Mouse (Mus musculus) neural tube, embryonic 11.5 days (tissue): ENCODE data around the gene Actn4. TPM values are rescaled to one million over a fixed set of nuclear protein-coding genes. Genes with fewer than 3 reads are reported as not detected.
"Not testable (repeated sequence)": the region's sequence is repeated elsewhere in the genome, so short reads cannot be mapped to it uniquely, and the experiment has no call there.

Source experiments
- ATAC-seq: fragments of 200-750 bp; cut with Nextera tagmentation; 2 replicates; pipeline ENCODE4 v1.8.0; 2017; ENCODE audit warnings: moderate number of reproducible peaks, mild to moderate bottlenecking, moderate TSS enrichment, moderate library complexity; ENCODE audit not compliant: insufficient read depth, low FRiP score, low TSS enrichment
- DNase-seq: peaks from one replicate; pipeline ENCODE4 v3.0.0-alpha.2; 2015; ENCODE audit warnings: low spot score
- H3K27ac ChIP-seq: fragments of 300-500 bp; sonication (generic); 2 replicates; pipeline ENCODE4 v1.5.1; 2014; ENCODE audit warnings: low read depth, mild to moderate bottlenecking, low read length
- H3K27me3 ChIP-seq: fragments of 300-500 bp; sonication (generic); 2 replicates; pipeline ENCODE4 v1.6.1; 2014; ENCODE audit warnings: mild to moderate bottlenecking, low read length, mixed read lengths; ENCODE audit not compliant: control insufficient read depth, insufficient read depth
- H3K36me3 ChIP-seq: fragments of 300-500 bp; sonication (generic); 2 replicates; pipeline ENCODE4 v1.6.1; 2014; ENCODE audit warnings: mild to moderate bottlenecking, low read length, moderate library complexity, mixed read lengths; ENCODE audit not compliant: control insufficient read depth, insufficient read depth
- H3K4me1 ChIP-seq: fragments of 300-500 bp; sonication (generic); 2 replicates; pipeline ENCODE4 v1.6.1; 2014; ENCODE audit warnings: low read length, mixed read lengths; ENCODE audit not compliant: control insufficient read depth, insufficient read depth
- H3K4me2 ChIP-seq: fragments of 300-500 bp; sonication (generic); 2 replicates; pipeline ENCODE4 v1.6.1; 2014; ENCODE audit warnings: low read depth, mild to moderate bottlenecking, moderate library complexity
- H3K4me3 ChIP-seq: fragments of 300-500 bp; sonication (generic); 2 replicates; pipeline ENCODE4 v1.5.1; 2014; ENCODE audit warnings: low read depth, low read length
- H3K9ac ChIP-seq: fragments of 300-500 bp; sonication (generic); 2 replicates; pipeline ENCODE4 v1.6.1; 2014; ENCODE audit warnings: mild to moderate bottlenecking, low read length
- H3K9me3 ChIP-seq: fragments of 300-500 bp; sonication (generic); 2 replicates; pipeline ENCODE4 v1.6.1; 2016; ENCODE audit warnings: low read length; ENCODE audit not compliant: control insufficient read depth
- WGBS: fragments of 180-500 bp; shearing (Covaris S2); extraction: QIAGEN DNeasy Blood & Tissue Kit; methylation state at CpG from one replicate; pipeline ENCODE4 v1.1.7; 2014; 5-methylcytosine and 5-hydroxymethylcytosine counted together
- polyA plus RNA-seq: library from polyadenylated mRNA; unstranded; fragments of >200 nt; fragmentation: Nextera tagmentation; extraction: Ambion mirVana; gene quantifications from 2 replicates; pipeline ENCODE4 v1.2.1, GENCODE M21; 2014

Gene Actn4
- polyA plus RNA-seq, 1 experiment from 2014 or later: 201 TPM

DNA sequence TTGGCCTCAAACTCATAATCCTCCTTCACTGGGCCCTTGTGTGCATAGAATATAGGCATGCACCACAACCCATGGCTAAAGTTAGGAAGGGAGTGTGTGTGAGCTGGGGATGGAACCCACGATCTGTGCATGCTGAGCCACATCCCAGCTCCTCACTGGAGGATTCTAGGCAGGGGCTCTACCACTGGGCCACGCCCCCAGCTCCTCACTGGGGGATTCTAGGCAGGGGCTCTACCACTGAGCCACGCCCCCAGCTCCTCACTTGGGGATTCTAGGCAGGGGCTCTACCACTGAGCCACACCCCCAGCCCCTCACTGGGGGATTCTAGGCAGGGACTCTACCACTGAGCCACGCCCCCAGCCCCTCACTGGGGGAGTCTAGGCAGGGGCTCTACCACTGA, 78.4 kb downstream of the Actn4 start:
- H3K4me3 ChIP-seq, H3K9me3 ChIP-seq, H3K4me1 ChIP-seq, DNase-seq, H3K4me2 ChIP-seq, ATAC-seq, H3K36me3 ChIP-seq, H3K9ac ChIP-seq, H3K27ac ChIP-seq: not testable (repeated sequence)
- H3K27me3 ChIP-seq: peaks cover 16% of the 10 kb centered on the region
- 87% methylated on average over 4 of the region's 4 CpGs for WGBS

DNA sequence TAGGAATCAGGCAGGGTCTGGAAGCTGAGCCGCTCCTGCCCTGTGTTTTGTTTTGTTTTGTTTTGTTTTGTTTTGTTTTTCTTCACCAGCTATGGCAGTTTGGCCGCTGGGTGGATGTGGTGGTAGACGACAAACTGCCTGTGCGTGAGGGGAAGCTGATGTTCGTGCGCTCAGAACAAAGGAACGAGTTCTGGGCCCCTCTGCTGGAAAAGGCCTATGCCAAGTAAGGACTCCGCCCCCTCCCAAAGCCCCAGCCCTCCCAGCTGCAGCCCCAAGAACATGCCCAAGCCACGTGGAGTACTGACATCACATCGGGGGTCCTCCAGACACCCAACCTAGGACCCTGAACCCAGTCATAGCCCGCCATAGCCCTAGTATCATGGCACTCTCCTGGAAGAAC, 79.1 kb downstream of the Actn4 start:
- Histone ChIP-seq H3K4me1 (no peaks in the 10 kb centered on the region), H3K9ac (no peak overlapping the region), H3K36me3 (no peaks in the 10 kb centered on the region), H3K27ac (no peak overlapping the region), H3K4me3 (no peak overlapping the region), H3K27me3 (peaks cover 9% of the 10 kb centered on the region), H3K4me2 (no peak overlapping the region), H3K9me3 (no peaks in the 10 kb centered on the region)
- WGBS: 81% methylated on average over 11 of the region's 11 CpGs
- ATAC-seq: no peak
- DNase-seq: no peak

DNA sequence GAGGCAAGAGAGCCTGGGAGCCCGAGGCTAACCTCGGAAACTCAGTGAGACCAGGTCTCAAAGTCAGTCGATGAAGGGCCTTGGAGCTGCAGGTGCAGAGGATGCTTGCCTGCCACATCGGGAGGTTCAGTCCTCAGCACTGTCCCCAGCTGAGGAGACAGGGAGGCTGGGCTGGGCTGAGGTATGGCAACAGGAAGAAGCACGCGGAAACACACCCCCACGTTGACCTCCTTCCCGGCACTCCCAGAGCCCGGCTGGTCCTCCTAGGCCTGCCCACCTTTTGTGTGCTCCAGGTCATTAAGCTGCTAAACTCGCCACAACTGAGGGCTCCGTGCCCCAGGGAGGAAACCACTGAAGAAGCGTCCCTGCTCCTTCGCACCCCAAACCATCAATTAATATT, 80.9 kb downstream of the Actn4 start, which contains the start of gene Capn12:
Gene Capn12, plus strand, starts transcription at position 224 of the 400 bp plus-strand sequence.
- ATAC-seq: no peak
- H3K27ac ChIP-seq: no peak within 1 kb of the TSS
- no peak within 1 kb of the TSS for H3K9ac ChIP-seq
- H3K4me2 ChIP-seq: no peak within 1 kb of the TSS
- H3K27me3 ChIP-seq: no peaks in the 10 kb centered on the region
- WGBS: 31% methylated on average over 13 of the region's 13 CpGs
- H3K4me3 ChIP-seq: no peak within 1 kb of the TSS
- H3K4me1 ChIP-seq: no peaks in the 10 kb centered on the region
- H3K36me3 ChIP-seq: no peaks in the 10 kb centered on the region
- no peaks in the 10 kb centered on the region for H3K9me3 ChIP-seq
- no peak for DNase-seq

DNA sequence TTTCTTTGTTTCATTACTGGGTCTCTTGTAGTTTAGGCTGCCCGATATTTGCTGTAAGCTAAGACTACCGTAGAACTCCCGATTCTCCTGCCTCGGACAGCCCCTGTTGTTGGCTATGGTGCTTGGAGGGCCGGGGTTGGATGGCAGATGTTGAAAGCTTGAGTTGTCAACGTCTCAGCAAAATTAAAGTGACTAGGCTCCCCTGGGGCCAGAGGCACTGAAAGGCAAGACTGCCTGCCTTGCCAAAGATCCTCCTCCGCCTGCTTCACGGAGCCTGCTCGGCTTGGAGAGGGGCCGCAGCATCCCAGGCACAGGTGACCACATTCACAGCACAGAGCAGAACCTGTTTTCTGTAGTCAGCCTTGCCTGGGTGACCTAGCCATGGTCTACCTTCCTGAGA, 81.6 kb downstream of the Actn4 start:
- Histone ChIP-seq H3K9me3 (no peaks in the 10 kb centered on the region), H3K27ac (no peak overlapping the region), H3K36me3 (no peaks in the 10 kb centered on the region), H3K4me1 (no peaks in the 10 kb centered on the region), H3K4me3 (no peak overlapping the region), H3K27me3 (no peaks in the 10 kb centered on the region), H3K4me2 (no peak overlapping the region), H3K9ac (no peak overlapping the region)
- DNase-seq (no peak), ATAC-seq (no peak)
- WGBS: 85% methylated on average over 10 of the region's 10 CpGs

DNA sequence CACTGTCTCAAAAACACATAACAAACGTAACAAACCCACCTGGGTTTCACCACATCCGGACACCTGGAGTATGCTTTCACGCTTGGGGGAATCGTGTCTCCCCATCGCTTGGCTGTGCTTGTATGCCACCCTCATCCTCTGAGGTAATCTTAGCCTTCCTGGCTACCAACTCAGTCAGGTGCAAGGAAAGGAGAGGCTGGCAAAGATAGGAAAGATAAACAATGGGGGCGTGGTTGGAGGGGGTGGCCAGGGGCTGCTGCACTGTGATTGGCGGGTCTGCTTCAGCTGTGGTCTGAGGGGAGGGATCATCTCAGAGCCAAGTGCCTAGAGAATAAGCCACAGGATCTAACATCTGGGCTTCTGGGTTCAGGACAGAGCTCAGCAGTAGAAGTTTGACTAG, 82.5 kb downstream of the Actn4 start:
- Histone ChIP-seq H3K4me3 (no peak overlapping the region), H3K4me1 (no peaks in the 10 kb centered on the region), H3K36me3 (no peaks in the 10 kb centered on the region), H3K27ac (no peak overlapping the region), H3K27me3 (no peaks in the 10 kb centered on the region), H3K9ac (no peak overlapping the region), H3K4me2 (no peak overlapping the region), H3K9me3 (no peaks in the 10 kb centered on the region)
- DNase-seq (no peak), ATAC-seq (no peak)
- 69% methylated on average over 7 of the region's 7 CpGs for WGBS

DNA sequence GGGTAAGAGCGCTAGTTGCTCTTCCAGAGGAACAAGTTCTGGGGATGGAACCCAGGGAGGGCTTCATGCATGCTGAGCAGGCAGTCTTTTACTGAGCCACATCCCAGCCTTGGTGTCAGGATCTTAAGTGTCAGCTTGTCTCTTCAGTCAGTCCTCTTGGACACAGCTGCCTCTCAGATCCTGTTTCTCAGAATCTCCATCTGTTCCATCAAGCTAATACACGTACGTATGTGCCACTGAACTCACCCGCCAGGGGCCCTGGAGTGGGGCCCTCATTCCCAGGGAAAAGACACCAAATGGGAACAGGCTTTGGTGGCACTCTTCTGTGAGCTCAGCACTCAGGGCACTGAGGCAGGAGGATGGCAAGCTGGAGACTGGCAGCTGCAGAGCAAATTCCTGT, 84.3 kb downstream of the Actn4 start:
- Histone ChIP-seq H3K4me2 (no peak overlapping the region), H3K27ac (no peak overlapping the region), H3K9ac (no peak overlapping the region), H3K36me3 (no peaks in the 10 kb centered on the region), H3K9me3 (no peaks in the 10 kb centered on the region), H3K4me3 (no peak overlapping the region), H3K27me3 (no peaks in the 10 kb centered on the region), H3K4me1 (no peaks in the 10 kb centered on the region)
- DNase-seq (no peak), ATAC-seq (no peak)
- 81% methylated on average over 4 of the region's 4 CpGs for WGBS

DNA sequence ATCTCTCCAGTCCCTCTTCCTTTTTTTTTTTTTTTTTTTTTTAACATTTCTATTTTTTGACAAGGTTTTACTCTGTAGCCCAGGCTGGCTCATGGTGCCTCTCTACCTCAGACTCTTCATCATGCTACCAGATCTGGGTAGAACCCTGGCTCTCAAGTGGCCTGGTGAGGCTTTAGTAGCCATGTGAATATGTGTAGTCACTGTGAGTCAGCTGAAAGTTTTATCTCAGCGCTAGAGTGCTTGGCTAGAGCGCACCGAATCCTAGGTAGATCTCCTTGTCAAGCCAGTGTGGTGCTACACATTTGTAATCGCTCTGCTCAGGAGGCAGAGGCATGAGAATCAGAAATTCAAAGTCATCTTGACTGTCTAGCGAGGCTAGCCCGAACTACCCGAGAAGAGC, 85.0 kb downstream of the Actn4 start:
- Histone ChIP-seq H3K36me3 (no peaks in the 10 kb centered on the region), H3K4me2 (no peak overlapping the region), H3K9me3 (no peaks in the 10 kb centered on the region), H3K9ac (no peak overlapping the region), H3K4me3 (no peak overlapping the region), H3K4me1 (no peaks in the 10 kb centered on the region), H3K27me3 (no peaks in the 10 kb centered on the region), H3K27ac (no peak overlapping the region)
- no peak for DNase-seq
- no peak for ATAC-seq
- 88% methylated on average over 7 of the region's 7 CpGs for WGBS

DNA sequence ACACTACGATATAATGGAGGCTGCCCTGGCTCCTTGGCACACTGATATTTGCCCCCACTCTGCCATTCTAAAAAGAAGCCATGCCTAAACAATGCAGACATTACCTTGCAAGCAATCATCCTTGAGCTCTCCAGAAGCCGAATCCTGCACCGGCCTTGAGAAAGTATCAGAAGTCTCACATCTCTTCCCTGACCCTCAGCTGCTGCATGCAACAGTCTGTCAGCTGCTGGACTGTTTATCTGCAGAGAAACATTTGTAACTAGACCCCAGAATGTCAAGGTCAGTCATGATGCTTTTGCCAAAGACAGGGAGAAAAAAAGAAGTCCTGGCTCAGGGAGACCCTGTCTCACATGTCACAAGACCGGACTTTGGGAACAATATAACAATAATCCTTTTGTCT, 86.0 kb downstream of the Actn4 start:
- Histone ChIP-seq H3K4me2 (no peak overlapping the region), H3K27me3 (no peaks in the 10 kb centered on the region), H3K4me1 (no peaks in the 10 kb centered on the region), H3K36me3 (no peaks in the 10 kb centered on the region), H3K9me3 (no peaks in the 10 kb centered on the region), H3K9ac (no peak overlapping the region), H3K4me3 (no peak overlapping the region), H3K27ac (no peak overlapping the region)
- 78% methylated on average over 4 of the region's 4 CpGs for WGBS
- no peak for ATAC-seq
- no peak for DNase-seq

DNA sequence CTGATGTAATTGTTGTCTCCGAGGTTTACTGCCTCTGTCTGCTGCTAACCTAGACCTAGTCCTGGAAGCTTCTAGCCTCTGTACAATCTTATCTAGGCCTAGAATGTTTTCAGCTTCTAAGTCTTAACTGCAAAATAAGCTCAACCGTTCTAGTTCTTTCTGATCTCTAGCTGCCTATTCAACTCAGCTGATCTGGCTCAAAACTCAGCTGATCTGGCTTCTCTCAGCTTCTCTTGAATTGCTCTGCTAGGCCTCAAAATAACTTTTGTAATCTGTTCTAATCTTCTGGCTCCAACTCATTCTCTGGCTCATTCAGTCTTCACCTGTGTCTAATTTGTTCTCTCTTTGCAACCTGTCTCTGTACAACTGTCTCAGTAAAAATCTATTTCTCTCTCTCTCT, 87.6 kb downstream of the Actn4 start:
- no peak overlapping the region for H3K4me2 ChIP-seq
- no peaks in the 10 kb centered on the region for H3K27me3 ChIP-seq
- H3K4me1 ChIP-seq: no peaks in the 10 kb centered on the region
- no peaks in the 10 kb centered on the region for H3K36me3 ChIP-seq
- WGBS: 65% methylated on average over 2 of the region's 2 CpGs
- ATAC-seq (no peak), DNase-seq (no peak)
- no peak overlapping the region for H3K9ac ChIP-seq
- no peaks in the 10 kb centered on the region for H3K9me3 ChIP-seq
- H3K27ac ChIP-seq: no peak overlapping the region
- no peak overlapping the region for H3K4me3 ChIP-seq
